Comparison of ENCODE assay signal across 8 mouse cellular contexts in the genomic region with DNA sequence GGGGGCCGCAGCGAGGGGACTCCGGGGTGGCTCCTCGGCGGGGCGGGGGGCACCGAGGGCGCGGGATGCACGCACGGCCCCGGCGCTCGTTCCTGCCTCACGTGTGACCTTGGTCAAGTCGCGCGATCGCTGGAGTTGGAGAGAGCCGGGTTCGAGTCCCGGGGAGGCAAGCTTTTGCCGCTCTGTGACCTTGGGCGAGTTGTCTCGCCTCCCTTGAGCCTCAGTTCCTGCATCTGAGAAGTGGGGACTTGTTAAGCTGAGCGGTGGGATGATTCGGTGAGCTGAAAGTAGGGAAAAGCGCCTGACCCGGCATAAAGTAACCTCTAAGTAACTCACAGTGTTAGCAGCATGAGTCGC. TPM values are rescaled to one million over a fixed set of nuclear protein-coding genes. Genes with fewer than 3 reads are reported as not detected.
A peak's percentile ranks its signal among the peaks of the same experiment; 100 is the strongest.
DNase-seq lines count a peak whose midpoint lies in the region; ATAC-seq and TF ChIP-seq lines count a peak whose summit lies in the region.

No protein-coding gene starts in this region.

- peak overlapping the region; percentile 68 for H3K9ac ChIP-seq in forebrain, embryonic 15.5 days (replicated peaks)
- peak overlapping the region; percentile 89 for H3K9ac ChIP-seq in kidney, postnatal 0 days (ENCODE audit: low read depth, low read length)
- H3K9ac ChIP-seq in midbrain, embryonic 11.5 days (ENCODE audit: low read length), result peak overlapping the region; percentile 89

- no peaks in the 10 kb centered on the region for H3K9me3 ChIP-seq in forebrain, embryonic 15.5 days
- H3K9me3 ChIP-seq in kidney, postnatal 0 days (replicated peaks; ENCODE audit: low read length), result no peaks in the 10 kb centered on the region
- no peaks in the 10 kb centered on the region for H3K9me3 ChIP-seq in midbrain, embryonic 11.5 days (ENCODE audit: control insufficient read depth, low read length)

- no peak for ATAC-seq in forebrain, embryonic 15.5 days (replicated peaks)
- peak; percentile 23; the same call in 1 of the 2 replicates for ATAC-seq in kidney, postnatal 0 days (replicated peaks; ENCODE audit: low FRiP score, low read depth)
- peak; percentile 46 for ATAC-seq in midbrain, embryonic 11.5 days (ENCODE audit: low FRiP score)

- H3K36me3 ChIP-seq in forebrain, embryonic 15.5 days, result no peaks in the 10 kb centered on the region
- no peaks in the 10 kb centered on the region for H3K36me3 ChIP-seq in kidney, postnatal 0 days (ENCODE audit: insufficient read depth, low read length)
- no peaks in the 10 kb centered on the region for H3K36me3 ChIP-seq in midbrain, embryonic 11.5 days (ENCODE audit: control insufficient read depth, insufficient read depth, low read length)

- DNase-seq in urinary bladder, postnatal 14 days (ENCODE audit: low spot score), result peak; percentile 36
- no peak for DNase-seq in urinary bladder, postnatal 10 days (ENCODE audit: low spot score)
- peak; percentile 19 for DNase-seq in kidney, postnatal 0 days (ENCODE audit: low spot score)
- DNase-seq in midbrain, embryonic 11.5 days (ENCODE audit: low spot score, missing footprints), result peak; percentile 91
- DNase-seq in testis, postnatal 14 days (ENCODE audit: low spot score), result peak; percentile 59
- DNase-seq in left cerebral cortex, postnatal 36 days (ENCODE audit: low spot score in 2 of 2), result no peak

- no peak for TF ChIP-seq CTCF in kidney, postnatal 0 days (IDR thresholded peaks at IDR 0.05; ENCODE audit: low read depth)

- intact Hi-C loops in left cerebral cortex, postnatal 36 days (cut with DNase I), result no loop called here

- peak overlapping the region; percentile 75 for H3K4me2 ChIP-seq in forebrain, embryonic 15.5 days (replicated peaks)
- H3K4me2 ChIP-seq in kidney, postnatal 0 days (ENCODE audit: low read length), result peak overlapping the region; percentile 90
- H3K4me2 ChIP-seq in midbrain, embryonic 11.5 days, result peak overlapping the region; percentile 70

- peak overlapping the region; percentile 92 for H3K4me3 ChIP-seq in brown adipose tissue, adult 24 weeks (ENCODE audit: insufficient read depth, low read depth, low read length)
- peak overlapping the region; percentile 88 for H3K4me3 ChIP-seq in forebrain, embryonic 15.5 days
- H3K4me3 ChIP-seq in kidney, postnatal 0 days (replicated peaks; ENCODE audit: low read depth, low read length), result peak overlapping the region; percentile 87
- H3K4me3 ChIP-seq in midbrain, embryonic 11.5 days (ENCODE audit: low read depth, low read length), result peak overlapping the region; percentile 97

- H3K4me1 ChIP-seq in brown adipose tissue, adult 24 weeks (ENCODE audit: control insufficient read depth, insufficient read depth, insufficient read length, low read length), result peaks cover 34% of the 10 kb centered on the region
- peaks cover 44% of the 10 kb centered on the region for H3K4me1 ChIP-seq in forebrain, embryonic 15.5 days
- peaks cover 15% of the 10 kb centered on the region for H3K4me1 ChIP-seq in kidney, postnatal 0 days (replicated peaks; ENCODE audit: insufficient read depth, low read length)
- peaks cover 18% of the 10 kb centered on the region for H3K4me1 ChIP-seq in midbrain, embryonic 11.5 days (ENCODE audit: control insufficient read depth, insufficient read depth, low read length)

- peak overlapping the region; percentile 37 for H3K27ac ChIP-seq in brown adipose tissue, adult 24 weeks (replicated peaks; ENCODE audit: low read depth, low read length)
- H3K27ac ChIP-seq in forebrain, embryonic 15.5 days (replicated peaks), result peak overlapping the region; percentile 90; the same call in 1 of the 2 replicates
- H3K27ac ChIP-seq in kidney, postnatal 0 days, result peak overlapping the region; percentile 88
- H3K27ac ChIP-seq in midbrain, embryonic 11.5 days (ENCODE audit: low read depth, low read length), result peak overlapping the region; percentile 74

- no peaks in the 10 kb centered on the region for H3K27me3 ChIP-seq in forebrain, embryonic 15.5 days
- no peaks in the 10 kb centered on the region for H3K27me3 ChIP-seq in kidney, postnatal 0 days (ENCODE audit: insufficient read depth, low read length)
- no peaks in the 10 kb centered on the region for H3K27me3 ChIP-seq in midbrain, embryonic 11.5 days (ENCODE audit: control insufficient read depth, insufficient read depth, low read length)

- 2% methylated on average over 28 of the region's 30 CpGs for WGBS in forebrain, embryonic 15.5 days
- WGBS in kidney, postnatal 0 days, result 3% methylated on average over 30 of the region's 30 CpGs
- WGBS in midbrain, embryonic 11.5 days, result 1% methylated on average over 30 of the region's 30 CpGs

RNA-seq across cellular contexts. Expression of gene Rab35, which starts 0.6 kb away (rescaled TPM):
- polyA plus RNA-seq in brown adipose tissue, adult 24 weeks (2012; ENCODE audit: insufficient read depth, insufficient read length, missing spikeins), result 20.9 and 29.4 TPM in 2 replicates
- 18.9 and 22.1 TPM in 2 replicates for polyA plus RNA-seq in forebrain, embryonic 15.5 days (2015; fragmentation: Nextera tagmentation; extraction: Ambion mirVana)
- polyA plus RNA-seq in kidney, postnatal 0 days (2015; fragmentation: Nextera tagmentation; extraction: Ambion mirVana), result 17.2 and 18.5 TPM in 2 replicates
- polyA plus RNA-seq in midbrain, embryonic 11.5 days (2014; fragmentation: Nextera tagmentation; extraction: Ambion mirVana), result 19.4 and 19.6 TPM in 2 replicates
- total RNA-seq in left cerebral cortex, postnatal 36 days (2021), result 100 to 1,000 TPM in 1 of 2 experiments, 10 to 100 TPM in 1; 96.7 to 106 TPM

Comparison
In these comparisons a context has a peak if more than half of its experiments do, and no peak if none do; other contexts are left out.
1. DNase-seq: peak in urinary bladder, postnatal 14 days (single experiment), kidney, postnatal 0 days (single experiment), midbrain, embryonic 11.5 days (single experiment) and testis, postnatal 14 days (single experiment); none in urinary bladder, postnatal 10 days (single experiment) and left cerebral cortex, postnatal 36 days (0 of 2).
2. H3K27ac ChIP-seq: peak in every context shown above with its lines; median percentile 90 in forebrain, embryonic 15.5 days; 88 in kidney, postnatal 0 days; 74 in midbrain, embryonic 11.5 days; 37 in brown adipose tissue, adult 24 weeks.
3. Peak in every context shown above with its lines, with median percentiles within 50 percentile points of each other: H3K4me3 ChIP-seq, H3K4me2 ChIP-seq and H3K9ac ChIP-seq.